In genomic region chr5:140210417-140211184, GRCm38 (mm10) we compare ENCODE assay signal across 30 mouse cellular contexts.
DNase-seq lines count a peak whose midpoint lies in the region; ATAC-seq and TF ChIP-seq lines count a peak whose summit lies in the region.
"Had no signal": no experiment of that assay in that cellular context is flagged by ENCODE, and none has a peak within 500 bp of the region (broad histone marks: within the 10 kb centered on the region; RNA-seq: fewer than 3 reads in every experiment).

No protein-coding gene starts in this region.

- 36% methylated on average over 6 of the region's 6 CpGs for WGBS in liver, embryonic 12.5 days (ENCODE audit: insufficient replicate concordance)
- 50% methylated on average over 6 of the region's 6 CpGs for WGBS in liver, postnatal 0 days (ENCODE audit: insufficient replicate concordance)

- intact Hi-C loops in left cerebral cortex, postnatal 10 days (cut with DNase I): no loop called here

- no peak for TF ChIP-seq CTCF in liver, postnatal 0 days (IDR thresholded peaks at IDR 0.05; ENCODE audit: low read depth)

- TF ChIP-seq EP300 in liver, postnatal 0 days (IDR thresholded peaks at IDR 0.05; ENCODE audit: low read depth): no peak

- DNase-seq in liver, postnatal 0 days: no peak
- peak; percentile 38 for DNase-seq in CD4-positive helper T cell, adult 2 months (ENCODE audit: low read depth, low spot score)
- DNase-seq in T-cell, adult 2 months (ENCODE audit: low spot score): peak; percentile 36
- DNase-seq in thymus, postnatal 25 days: peak; percentile 56
- no peak for DNase-seq in frontal cortex, postnatal 14 days (ENCODE audit: low spot score in 2 of 2)
- no peak for DNase-seq in left cerebral cortex, postnatal 10 days (ENCODE audit: extremely low spot score in 1 of 2, low spot score in 2 of 2)
- DNase-seq: adrenal gland, postnatal 25 days; cerebellum, adult 11-12 months; cerebellum, postnatal 14 days; forebrain, postnatal 0 days; gastrocnemius, postnatal 10 days; heart, postnatal 10 days; kidney, adult 11 months; kidney, postnatal 14 days; layer of hippocampus, adult 9-11 months had no signal

- 0 out of 2 replicates have a peak overlapping the region, but pooled peaks have one; percentile 82 for H3K27ac ChIP-seq in liver, embryonic 12.5 days
- H3K27ac ChIP-seq in liver, postnatal 0 days (ENCODE audit: low read depth): no peak overlapping the region
- H3K27ac ChIP-seq: embryonic facial prominence, embryonic 10.5 days; embryonic facial prominence, embryonic 15.5 days; forebrain, embryonic 12.5 days; heart, embryonic 10.5 days; hindbrain, embryonic 10.5 days; hindbrain, embryonic 15.5 days; limb, embryonic 12.5 days; macrophage; midbrain, embryonic 10.5 days; midbrain, embryonic 15.5 days; neural tube, embryonic 12.5 days; stomach, embryonic 15.5 days had no signal

- H3K4me3 ChIP-seq in liver, embryonic 12.5 days: no peak overlapping the region
- no peak overlapping the region for H3K4me3 ChIP-seq in liver, postnatal 0 days (ENCODE audit: low read depth, low read length)
- H3K4me3 ChIP-seq: embryonic facial prominence, embryonic 10.5 days; embryonic facial prominence, embryonic 15.5 days; forebrain, embryonic 12.5 days; heart, embryonic 10.5 days; hindbrain, embryonic 10.5 days; hindbrain, embryonic 15.5 days; limb, embryonic 12.5 days; midbrain, embryonic 10.5 days; midbrain, embryonic 15.5 days; neural tube, embryonic 12.5 days; stomach, embryonic 15.5 days had no signal

- H3K4me2 ChIP-seq in liver, embryonic 12.5 days: no peak overlapping the region
- no peak overlapping the region for H3K4me2 ChIP-seq in liver, postnatal 0 days (ENCODE audit: low read depth, low read length)
- H3K4me2 ChIP-seq: embryonic facial prominence, embryonic 15.5 days; forebrain, embryonic 12.5 days; hindbrain, embryonic 15.5 days; limb, embryonic 12.5 days; midbrain, embryonic 15.5 days; neural tube, embryonic 12.5 days; stomach, embryonic 15.5 days had no signal

- H3K9ac ChIP-seq in liver, embryonic 12.5 days: no peak overlapping the region
- no peak overlapping the region for H3K9ac ChIP-seq in liver, postnatal 0 days (replicated peaks)
- H3K9ac ChIP-seq: embryonic facial prominence, embryonic 15.5 days; forebrain, embryonic 12.5 days; forebrain, postnatal 0 days; hindbrain, embryonic 15.5 days; limb, embryonic 12.5 days; midbrain, embryonic 15.5 days; neural tube, embryonic 12.5 days; stomach, embryonic 15.5 days had no signal

- 0 out of 2 replicates have a peak, but pooled peaks cover 4% of the 10 kb centered on the region for H3K36me3 ChIP-seq in liver, embryonic 12.5 days
- H3K36me3 ChIP-seq in liver, postnatal 0 days (replicated peaks; ENCODE audit: insufficient read depth, low read length): no peaks in the 10 kb centered on the region
- H3K36me3 ChIP-seq: embryonic facial prominence, embryonic 15.5 days; forebrain, embryonic 12.5 days; heart, embryonic 10.5 days; hindbrain, embryonic 15.5 days; midbrain, embryonic 15.5 days; neural tube, embryonic 12.5 days; stomach, embryonic 15.5 days had no signal

- no peak for ATAC-seq in liver, embryonic 12.5 days
- no peak for ATAC-seq in liver, postnatal 0 days
- ATAC-seq: forebrain, postnatal 0 days; inflammation-experienced regulatory T-cells, adult 6 months; midbrain, embryonic 15.5 days; Patski had no signal

- H3K27me3 ChIP-seq in liver, embryonic 12.5 days (replicated peaks): no peaks in the 10 kb centered on the region
- no peaks in the 10 kb centered on the region for H3K27me3 ChIP-seq in liver, postnatal 0 days (ENCODE audit: insufficient read depth, low read length)
- H3K27me3 ChIP-seq: embryonic facial prominence, embryonic 15.5 days; forebrain, embryonic 12.5 days; hindbrain, embryonic 15.5 days; limb, embryonic 12.5 days; midbrain, embryonic 15.5 days; neural tube, embryonic 12.5 days; Patski; stomach, embryonic 15.5 days had no signal

- peaks cover 49% of the 10 kb centered on the region for H3K4me1 ChIP-seq in liver, embryonic 12.5 days
- peaks cover 32% of the 10 kb centered on the region for H3K4me1 ChIP-seq in liver, postnatal 0 days (ENCODE audit: insufficient read depth)

- H3K9me3 ChIP-seq in liver, embryonic 12.5 days (replicated peaks): no peaks in the 10 kb centered on the region
- no peaks in the 10 kb centered on the region for H3K9me3 ChIP-seq in liver, postnatal 0 days (ENCODE audit: low read length)
- H3K9me3 ChIP-seq: embryonic facial prominence, embryonic 10.5 days; embryonic facial prominence, embryonic 15.5 days; forebrain, embryonic 12.5 days; heart, embryonic 10.5 days; hindbrain, embryonic 10.5 days; hindbrain, embryonic 15.5 days; limb, embryonic 12.5 days; midbrain, embryonic 10.5 days; midbrain, embryonic 15.5 days; neural tube, embryonic 12.5 days; stomach, embryonic 15.5 days had no signal

Comparison
In these comparisons a context has a peak if more than half of its experiments do, and no peak if none do; other contexts are left out.
1. DNase-seq: peak in CD4-positive helper T cell, adult 2 months (single experiment), T-cell, adult 2 months (single experiment) and thymus, postnatal 25 days (single experiment); none in liver, postnatal 0 days (single experiment), frontal cortex, postnatal 14 days (0 of 2) and left cerebral cortex, postnatal 10 days (0 of 2).